12 mouse cellular contexts compared by ENCODE assay signal in the genomic region with DNA sequence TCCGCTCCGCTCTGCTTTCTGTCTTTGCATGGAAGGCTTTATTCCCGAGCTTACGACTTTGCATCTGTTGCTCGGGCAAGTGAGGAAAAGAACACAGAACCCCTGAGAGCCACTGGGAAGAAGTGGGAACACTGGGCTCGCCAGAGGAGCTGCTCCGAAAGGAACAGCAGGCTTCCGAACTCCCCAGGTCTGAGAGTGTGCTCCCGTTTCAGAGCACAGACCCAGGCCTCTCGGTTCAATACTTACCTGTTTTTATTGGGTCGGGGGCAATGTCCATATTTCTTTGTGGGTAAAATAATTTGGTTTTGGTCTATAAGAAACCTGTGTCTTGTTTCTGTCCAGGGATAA.
A peak's percentile ranks its signal among the peaks of the same experiment; 100 is the strongest.
DNase-seq lines count a peak whose midpoint lies in the region; ATAC-seq lines count a peak whose summit lies in the region.
"Had no signal": no experiment of that assay in that cellular context is flagged by ENCODE, and none has a peak within 500 bp of the region (broad histone marks: within the 10 kb centered on the region; RNA-seq: fewer than 3 reads in every experiment).

No protein-coding gene starts in this region.

- no peak for ATAC-seq in heart, embryonic 13.5 days (ENCODE audit: extremely low read depth, insufficient number of reproducible peaks, low FRiP score, low TSS enrichment)
- ATAC-seq in forebrain, embryonic 12.5 days (ENCODE audit: low FRiP score), result no peak
- no peak for ATAC-seq in neural tube, embryonic 13.5 days (ENCODE audit: low read depth)

- H3K4me3 ChIP-seq in heart, embryonic 13.5 days, result no peak overlapping the region
- H3K4me3 ChIP-seq in forebrain, embryonic 12.5 days (replicated peaks), result peak overlapping the region; percentile 13; the same call in 1 of the 2 replicates
- H3K4me3 ChIP-seq in limb, embryonic 10.5 days, result no peak overlapping the region
- no peak overlapping the region for H3K4me3 ChIP-seq in neural tube, embryonic 13.5 days
- H3K4me3 ChIP-seq: layer of hippocampus, adult 2 months had no signal

- no peaks in the 10 kb centered on the region for H3K27me3 ChIP-seq in heart, embryonic 13.5 days (replicated peaks)
- H3K27me3 ChIP-seq in forebrain, embryonic 12.5 days, result no peaks in the 10 kb centered on the region
- H3K27me3 ChIP-seq in limb, embryonic 10.5 days (ENCODE audit: low read depth, poor library complexity, severe bottlenecking), result no peaks in the 10 kb centered on the region
- no peaks in the 10 kb centered on the region for H3K27me3 ChIP-seq in neural tube, embryonic 13.5 days

- H3K9me3 ChIP-seq in heart, embryonic 13.5 days, result no peaks in the 10 kb centered on the region
- no peaks in the 10 kb centered on the region for H3K9me3 ChIP-seq in forebrain, embryonic 12.5 days
- H3K9me3 ChIP-seq in limb, embryonic 10.5 days (replicated peaks), result no peaks in the 10 kb centered on the region
- H3K9me3 ChIP-seq in neural tube, embryonic 13.5 days, result no peaks in the 10 kb centered on the region

- no peak overlapping the region for H3K9ac ChIP-seq in heart, embryonic 13.5 days
- H3K9ac ChIP-seq in forebrain, embryonic 12.5 days, result 0 out of 2 replicates have a peak overlapping the region, but pooled peaks have one; percentile 12
- no peak overlapping the region for H3K9ac ChIP-seq in neural tube, embryonic 13.5 days

- no peaks in the 10 kb centered on the region for H3K4me1 ChIP-seq in heart, embryonic 13.5 days
- H3K4me1 ChIP-seq in forebrain, embryonic 12.5 days, result peaks cover 12% of the 10 kb centered on the region
- peaks cover 5% of the 10 kb centered on the region; the same call in 1 of the 2 replicates for H3K4me1 ChIP-seq in limb, embryonic 10.5 days
- peaks cover 7% of the 10 kb centered on the region; the same call in 1 of the 2 replicates for H3K4me1 ChIP-seq in neural tube, embryonic 13.5 days (replicated peaks)

- H3K36me3 ChIP-seq in heart, embryonic 13.5 days, result no peaks in the 10 kb centered on the region
- H3K36me3 ChIP-seq in forebrain, embryonic 12.5 days (replicated peaks), result no peaks in the 10 kb centered on the region
- H3K36me3 ChIP-seq in limb, embryonic 10.5 days, result no peaks in the 10 kb centered on the region
- no peaks in the 10 kb centered on the region for H3K36me3 ChIP-seq in neural tube, embryonic 13.5 days

- WGBS in heart, embryonic 13.5 days, result 45% methylated on average over 11 of the region's 11 CpGs
- 6% methylated on average over 11 of the region's 11 CpGs for WGBS in forebrain, embryonic 12.5 days
- WGBS in limb, embryonic 10.5 days, result 56% methylated on average over 11 of the region's 11 CpGs
- 27% methylated on average over 11 of the region's 11 CpGs for WGBS in neural tube, embryonic 13.5 days

- no peak overlapping the region for H3K27ac ChIP-seq in heart, embryonic 13.5 days (replicated peaks)
- peak overlapping the region; percentile 54 for H3K27ac ChIP-seq in forebrain, embryonic 12.5 days
- no peak overlapping the region for H3K27ac ChIP-seq in limb, embryonic 10.5 days
- H3K27ac ChIP-seq in neural tube, embryonic 13.5 days (replicated peaks), result no peak overlapping the region
- H3K27ac ChIP-seq: layer of hippocampus, adult 2 months had no signal

- DNase-seq in heart, postnatal 4 days, result no peak
- peak; percentile 34 for DNase-seq in limb, embryonic 10.5 days (ENCODE audit: low spot score)
- no peak for DNase-seq in B cell, adult 2 months
- no peak for DNase-seq in frontal cortex, postnatal 25 days (ENCODE audit: low spot score in 2 of 2)
- DNase-seq in liver, result no peak
- DNase-seq: adrenal gland, adult 2 months; cerebellum, adult 11 months; thymus, postnatal 36 days had no signal

- H3K4me2 ChIP-seq in heart, embryonic 13.5 days, result peak overlapping the region; percentile 13
- H3K4me2 ChIP-seq in forebrain, embryonic 12.5 days, result peak overlapping the region; percentile 45
- peak overlapping the region; percentile 38 for H3K4me2 ChIP-seq in neural tube, embryonic 13.5 days
